Mouse (Mus musculus) liver, embryonic 16.5 days (tissue): Measurements from ENCODE around the gene Rerg. TPM values are rescaled to one million over a fixed set of nuclear protein-coding genes. Genes with fewer than 3 reads are reported as not detected.
A peak's percentile ranks its signal among the peaks of the same experiment; 100 is the strongest.

Experiments used
- ATAC-seq: fragments of 200-750 bp; cut with Nextera tagmentation; 2 replicates; pipeline ENCODE4 v1.8.0; 2017; ENCODE audit warnings: low read depth, mild to moderate bottlenecking, moderate number of reproducible peaks, moderate library complexity
- H3K27ac ChIP-seq: fragments of 300-500 bp; sonication (generic); 2 replicates; pipeline ENCODE4 v1.5.1; 2014; ENCODE audit warnings: mild to moderate bottlenecking, low read length
- H3K27me3 ChIP-seq: fragments of 300-500 bp; sonication (generic); 2 replicates; pipeline ENCODE4 v1.6.1; 2014; ENCODE audit warnings: low read depth, low read length, mixed read lengths; ENCODE audit not compliant: control insufficient read depth, insufficient read depth
- H3K36me3 ChIP-seq: fragments of 300-500 bp; sonication (generic); 2 replicates; pipeline ENCODE4 v1.6.1; 2014; ENCODE audit warnings: mild to moderate bottlenecking; ENCODE audit not compliant: control insufficient read depth, insufficient read depth
- H3K4me1 ChIP-seq: fragments of 300-500 bp; sonication (generic); 2 replicates; pipeline ENCODE4 v1.6.1; 2014; ENCODE audit warnings: low read depth, low read length, mixed read lengths; ENCODE audit not compliant: control insufficient read depth
- H3K4me2 ChIP-seq: fragments of 300-500 bp; sonication (generic); 2 replicates; pipeline ENCODE4 v1.6.1; 2014; ENCODE audit warnings: low read depth, low read length, mixed read lengths
- H3K4me3 ChIP-seq: fragments of 300-500 bp; sonication (generic); 2 replicates; pipeline ENCODE4 v1.5.1; 2014; ENCODE audit warnings: low read depth, mild to moderate bottlenecking, low read length
- H3K9ac ChIP-seq: fragments of 300-500 bp; sonication (generic); 2 replicates; pipeline ENCODE4 v1.6.1; 2014; ENCODE audit warnings: low read depth, low read length
- H3K9me3 ChIP-seq: fragments of 300-500 bp; sonication (generic); replicated peaks from 2 replicates; pipeline ENCODE4 v1.6.1; 2016; ENCODE audit warnings: low read length; ENCODE audit not compliant: control insufficient read depth
- WGBS: fragments of 180-500 bp; shearing (Covaris S2); extraction: QIAGEN DNeasy Blood & Tissue Kit; methylation state at CpG from one replicate; pipeline ENCODE4 v1.1.7; 2014; ENCODE audit not compliant: insufficient replicate concordance; 5-methylcytosine and 5-hydroxymethylcytosine counted together
- polyA plus RNA-seq: library from polyadenylated mRNA; unstranded; fragments of >200 nt; fragmentation: Nextera tagmentation; extraction: Ambion mirVana; gene quantifications from 2 replicates; pipeline ENCODE4 v1.2.1, GENCODE M21; 2015

The Rerg gene
- polyA plus RNA-seq, 1 experiment from 2014 or later = 2.4 TPM

DNA sequence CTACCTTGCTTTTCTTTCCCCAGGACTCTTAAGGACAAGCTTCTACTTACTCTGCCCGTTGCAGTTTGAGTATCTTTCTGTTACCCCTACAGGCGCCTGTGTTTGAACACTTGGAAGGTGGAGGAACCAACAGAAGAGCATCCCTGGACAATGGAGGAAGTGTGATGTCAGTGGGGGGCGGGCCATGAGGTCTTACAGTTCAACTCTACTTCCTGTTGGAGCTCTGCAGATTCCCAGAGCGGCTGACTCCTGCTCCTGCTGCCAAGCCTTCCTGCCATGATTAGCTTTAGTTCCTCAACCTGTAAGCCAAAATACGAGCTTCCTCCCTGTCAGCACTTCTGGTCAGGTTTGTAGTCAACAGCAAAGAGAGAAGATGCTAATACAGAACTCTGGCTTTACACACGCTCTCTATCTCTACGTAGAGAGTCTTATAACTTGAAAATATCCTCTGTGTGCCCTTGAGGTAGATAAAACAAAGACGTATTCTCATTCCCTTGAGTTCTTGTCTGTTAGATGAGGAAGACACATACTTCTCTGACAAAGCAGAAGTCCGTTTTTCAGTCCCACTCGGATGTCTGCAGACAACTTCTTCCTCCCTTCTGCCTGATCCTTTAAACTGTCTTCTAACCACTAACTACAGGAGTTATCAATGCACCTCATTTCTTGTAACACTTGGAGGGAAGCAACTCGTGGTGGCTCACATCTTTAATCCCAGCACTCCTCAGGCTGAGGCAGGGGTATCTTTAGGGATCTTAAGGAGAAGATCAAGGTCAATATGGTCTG is 13.7 kb downstream of the Rerg start:
- Histone ChIP-seq H3K9me3 (no peaks in the 10 kb centered on the region), H3K4me1 (no peaks in the 10 kb centered on the region), H3K36me3 (no peaks in the 10 kb centered on the region), H3K9ac (no peak overlapping the region), H3K27ac (no peak overlapping the region), H3K27me3 (no peaks in the 10 kb centered on the region), H3K4me3 (no peak overlapping the region), H3K4me2 (no peak overlapping the region)
- WGBS = 14% methylated on average over 11 of the region's 11 CpGs
- ATAC-seq = peak; percentile 13; the same call in 1 of the 2 replicates

DNA sequence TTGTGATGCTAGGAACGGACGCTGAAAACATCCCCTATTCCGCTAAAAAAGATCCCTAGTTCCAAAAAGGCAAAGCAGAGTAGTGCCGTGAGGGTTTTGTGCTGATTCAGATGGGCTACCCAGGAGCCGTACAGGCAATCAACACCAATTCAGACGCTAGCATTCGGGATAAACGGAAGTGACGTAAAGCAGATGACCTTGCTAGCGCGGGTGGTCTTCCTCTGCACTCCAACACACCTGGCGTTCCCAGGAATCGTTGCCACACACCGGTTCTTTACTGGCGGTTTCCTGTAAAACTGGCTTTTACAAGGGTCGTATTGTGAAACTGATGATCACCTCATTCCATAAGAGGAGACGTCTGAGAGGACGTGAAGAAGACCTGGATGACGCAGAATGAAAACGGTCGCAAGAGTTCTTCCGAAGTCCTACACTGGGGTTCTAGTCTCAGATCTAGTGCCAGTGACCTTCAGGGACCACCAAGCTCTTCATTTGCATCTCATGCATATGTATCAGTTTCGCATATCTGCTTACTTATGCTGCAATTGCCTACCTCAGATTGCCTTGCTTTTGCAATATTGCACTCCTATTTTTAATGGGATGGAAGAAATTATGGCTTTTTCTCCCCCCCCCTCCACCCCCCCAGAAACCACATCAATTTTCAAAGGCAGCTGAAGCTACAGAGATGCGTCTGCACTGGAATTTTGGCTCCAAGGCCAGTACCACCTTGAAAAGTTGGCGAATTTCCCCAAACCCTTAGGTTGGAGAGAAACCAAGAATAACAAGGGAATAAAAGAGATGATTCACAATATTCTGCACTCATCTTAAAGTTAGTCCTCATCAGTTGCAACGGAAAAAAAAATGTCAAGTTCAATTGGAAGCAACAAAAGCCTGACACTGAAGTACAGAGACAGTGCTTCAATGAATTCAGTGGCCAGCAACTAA is 14.8 kb downstream of the Rerg start:
- Histone ChIP-seq H3K9ac (no peak overlapping the region), H3K4me1 (no peaks in the 10 kb centered on the region), H3K36me3 (no peaks in the 10 kb centered on the region), H3K4me3 (no peak overlapping the region), H3K27ac (no peak overlapping the region), H3K4me2 (no peak overlapping the region), H3K27me3 (no peaks in the 10 kb centered on the region), H3K9me3 (no peaks in the 10 kb centered on the region)
- 63% methylated on average over 26 of the region's 26 CpGs for WGBS
- no peak for ATAC-seq

DNA sequence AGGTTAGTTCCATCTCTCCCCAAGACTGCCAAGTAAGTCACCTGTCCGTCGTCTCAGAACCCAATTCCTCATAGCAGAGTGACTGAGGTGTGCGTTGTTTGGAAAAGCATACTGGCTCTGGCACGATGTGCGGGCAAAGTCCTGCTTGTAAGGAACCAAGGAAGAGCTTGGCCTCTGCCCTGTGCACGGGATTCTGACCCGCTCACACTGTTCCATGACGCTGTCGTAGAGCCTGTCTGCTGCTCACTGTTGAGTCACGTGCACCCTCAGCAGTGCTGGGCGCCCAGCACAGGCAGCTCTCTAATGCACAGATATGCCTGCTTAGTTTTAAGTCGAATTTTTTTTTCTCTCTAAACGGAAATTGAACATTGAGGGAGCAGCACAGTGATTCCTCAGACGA is 17.3 kb downstream of the Rerg start:
- H3K9ac ChIP-seq = no peak overlapping the region
- ATAC-seq = no peak
- H3K27me3 ChIP-seq = no peaks in the 10 kb centered on the region
- 68% methylated on average over 14 of the region's 14 CpGs for WGBS
- no peak overlapping the region for H3K27ac ChIP-seq
- H3K9me3 ChIP-seq = no peaks in the 10 kb centered on the region
- no peak overlapping the region for H3K4me3 ChIP-seq
- H3K4me2 ChIP-seq = no peak overlapping the region
- no peaks in the 10 kb centered on the region for H3K36me3 ChIP-seq
- H3K4me1 ChIP-seq = no peaks in the 10 kb centered on the region

DNA sequence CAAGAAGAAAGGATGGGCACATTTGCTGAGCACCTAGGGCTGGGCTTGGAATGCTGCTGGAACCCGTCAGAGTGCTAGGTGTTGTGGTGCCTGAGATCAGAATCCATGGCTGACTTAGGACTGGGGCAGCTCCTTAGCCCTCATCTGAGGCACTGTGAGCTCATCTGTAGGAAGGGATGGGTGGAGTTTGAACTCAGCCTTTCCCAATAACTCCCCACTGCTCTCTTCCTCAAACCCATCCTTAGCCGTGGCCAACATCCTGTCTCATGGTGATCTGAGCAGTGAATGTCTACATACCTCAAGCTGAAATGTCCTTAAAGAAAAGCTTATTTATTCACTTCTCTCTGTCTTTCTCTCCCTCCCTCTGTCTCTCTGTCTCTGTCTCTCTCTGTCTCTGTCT is 19.3 kb downstream of the Rerg start:
- Histone ChIP-seq H3K36me3 (no peaks in the 10 kb centered on the region), H3K4me1 (no peaks in the 10 kb centered on the region), H3K27ac (no peak overlapping the region), H3K9ac (no peak overlapping the region), H3K27me3 (no peaks in the 10 kb centered on the region), H3K4me2 (no peak overlapping the region), H3K4me3 (no peak overlapping the region), H3K9me3 (no peaks in the 10 kb centered on the region)
- ATAC-seq = no peak
- WGBS = 47% methylated on average over 2 of the region's 2 CpGs

DNA sequence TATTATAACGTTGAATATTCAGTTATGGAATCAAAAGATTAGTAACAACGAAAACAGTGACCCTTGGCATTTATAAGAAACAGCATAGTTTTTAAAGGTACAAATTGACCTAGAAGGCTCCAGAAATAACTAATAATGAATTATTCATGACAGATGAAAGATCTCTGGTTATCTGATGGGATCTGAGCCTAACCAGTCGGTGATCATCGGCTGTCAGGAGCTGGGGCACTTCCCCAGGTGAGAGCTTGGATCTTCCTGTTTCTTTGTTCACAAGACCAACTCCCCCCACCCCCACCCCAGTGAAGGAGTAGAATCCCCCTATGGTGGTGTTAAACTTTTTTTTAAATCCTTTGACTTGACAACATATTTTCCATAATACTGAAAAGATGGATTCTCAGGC is 20.5 kb downstream of the Rerg start:
- Histone ChIP-seq H3K27me3 (no peaks in the 10 kb centered on the region), H3K27ac (no peak overlapping the region), H3K4me3 (no peak overlapping the region), H3K36me3 (no peaks in the 10 kb centered on the region), H3K9ac (no peak overlapping the region), H3K9me3 (no peaks in the 10 kb centered on the region), H3K4me2 (no peak overlapping the region), H3K4me1 (no peaks in the 10 kb centered on the region)
- no peak for ATAC-seq
- WGBS = 62% methylated on average over 4 of the region's 4 CpGs

DNA sequence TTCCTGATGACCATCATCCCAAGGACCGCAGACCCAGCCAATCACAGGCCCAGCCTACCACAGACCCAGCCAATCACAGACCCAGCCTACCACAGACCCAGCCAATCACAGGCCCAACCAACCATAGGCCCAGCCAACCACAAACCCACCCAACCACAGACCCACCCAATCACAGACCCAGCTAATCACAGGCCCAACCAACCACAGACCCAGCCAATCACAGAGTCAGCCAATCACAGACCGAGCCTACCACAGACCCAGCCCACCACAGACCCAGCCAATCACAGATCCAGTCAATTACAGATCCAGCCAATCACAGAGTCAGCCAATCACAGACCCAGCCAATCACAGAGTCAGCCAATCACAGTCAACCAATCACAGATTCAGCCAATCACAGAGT is 23.4 kb downstream of the Rerg start:
- H3K4me1 ChIP-seq = no peaks in the 10 kb centered on the region
- no peak for ATAC-seq

DNA sequence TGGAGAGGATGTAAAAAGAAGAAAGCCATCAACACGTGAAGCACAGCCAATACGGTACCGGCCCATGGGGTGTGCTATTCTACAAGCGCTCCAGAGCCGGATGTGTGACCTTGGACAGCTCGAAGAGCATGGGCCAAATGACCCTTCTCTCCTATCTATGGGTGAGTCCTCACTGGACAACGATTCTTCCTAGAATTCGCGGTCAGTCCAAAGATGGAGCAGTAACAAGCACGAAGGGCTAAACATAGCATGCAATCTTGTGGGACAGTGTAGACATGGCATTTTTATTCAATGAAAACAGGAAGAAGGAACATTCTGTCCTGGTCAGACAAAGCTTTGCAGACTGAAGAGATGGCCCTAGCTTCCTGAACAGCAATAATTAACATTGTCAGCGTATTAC is 24.7 kb downstream of the Rerg start:
- ATAC-seq = peak; percentile 52
- 64% methylated on average over 11 of the region's 11 CpGs for WGBS
- no peak overlapping the region; the same call in 1 of the 2 replicates for H3K27ac ChIP-seq

More for the DNA sequence above, 23.4 kb downstream of the Rerg start:
- H3K9me3 ChIP-seq = no peaks in the 10 kb centered on the region
- WGBS = 67% methylated on average over 2 of the region's 2 CpGs
- H3K36me3 ChIP-seq = no peaks in the 10 kb centered on the region
- H3K4me2 ChIP-seq = no peak overlapping the region
- H3K4me3 ChIP-seq = no peak overlapping the region
- H3K27me3 ChIP-seq = no peaks in the 10 kb centered on the region
- no peak overlapping the region for H3K9ac ChIP-seq
- H3K27ac ChIP-seq = no peak overlapping the region

DNA sequence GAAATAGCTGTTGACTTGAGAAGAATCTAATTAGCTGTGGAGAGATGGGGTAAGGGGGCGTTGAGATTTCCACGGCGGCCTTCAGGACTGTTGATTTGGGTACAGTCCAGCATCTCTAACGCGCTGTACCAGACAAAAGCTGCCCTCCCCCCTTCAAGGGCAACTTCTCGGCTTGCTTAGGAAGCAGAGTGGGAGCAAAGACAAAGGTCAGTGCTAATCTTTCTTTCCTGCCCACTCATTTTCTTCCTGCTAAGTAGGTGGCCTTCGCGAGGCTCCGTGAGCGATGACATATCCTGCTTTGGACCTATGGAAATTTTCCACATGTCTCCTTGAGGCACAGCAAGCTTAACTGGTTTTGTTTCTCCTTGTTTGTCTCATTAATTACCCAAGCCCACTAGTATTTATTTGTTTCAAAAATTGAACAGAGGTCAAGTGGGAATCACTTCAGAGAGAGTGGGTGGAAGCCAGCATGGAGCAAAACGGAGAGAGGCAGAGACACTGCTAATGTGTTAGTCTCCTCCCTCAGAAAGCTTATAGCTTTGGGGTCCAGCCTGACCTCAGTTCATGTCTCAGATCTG is 25.2 kb downstream of the Rerg start:
- H3K36me3 ChIP-seq = no peaks in the 10 kb centered on the region

More for the DNA sequence above, 24.7 kb downstream of the Rerg start:
- Histone ChIP-seq H3K4me1 (no peaks in the 10 kb centered on the region), H3K4me3 (no peak overlapping the region), H3K9ac (no peak overlapping the region), H3K27me3 (no peaks in the 10 kb centered on the region), H3K9me3 (no peaks in the 10 kb centered on the region), H3K4me2 (no peak overlapping the region), H3K36me3 (no peaks in the 10 kb centered on the region)

More for the DNA sequence above, 25.2 kb downstream of the Rerg start:
- no peak overlapping the region for H3K9ac ChIP-seq
- ATAC-seq = peak; percentile 39
- no peaks in the 10 kb centered on the region for H3K9me3 ChIP-seq
- no peak overlapping the region for H3K4me2 ChIP-seq
- 60% methylated on average over 11 of the region's 11 CpGs for WGBS
- 0 out of 2 replicates have a peak overlapping the region, but pooled peaks have one; percentile 24 for H3K27ac ChIP-seq
- H3K4me3 ChIP-seq = no peak overlapping the region
- H3K27me3 ChIP-seq = no peaks in the 10 kb centered on the region
- no peaks in the 10 kb centered on the region for H3K4me1 ChIP-seq
